Mouse (Mus musculus): ENCODE measurements around the gene Stk39. TPM values are rescaled to one million over a fixed set of nuclear protein-coding genes. Genes with fewer than 3 reads are reported as not detected.

The Stk39 gene
- polyA plus RNA-seq, 1 experiment from 2014 or later = 5.9 TPM

DNA sequence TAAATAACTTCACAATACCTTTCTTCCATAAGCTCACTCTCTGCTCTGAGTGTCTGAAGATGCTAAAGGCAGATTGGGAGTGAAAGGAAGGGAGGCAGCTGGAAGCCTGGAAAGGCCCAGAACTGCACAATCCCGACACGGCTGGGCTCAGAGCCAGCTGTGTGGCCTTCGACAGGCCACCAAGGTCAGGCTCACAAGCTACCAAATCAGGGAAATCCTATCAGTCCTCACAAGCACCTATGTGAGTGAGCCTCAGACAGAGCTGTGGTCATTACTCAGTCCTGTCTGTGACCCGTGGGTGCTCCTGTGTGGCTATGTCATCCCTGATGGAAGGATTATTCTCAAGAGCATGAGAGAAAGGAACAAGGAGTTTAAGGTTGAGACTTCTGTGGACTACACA lies 19.7 kb downstream of the Stk39 start:
- Histone ChIP-seq H3K9ac (no peak overlapping the region), H3K4me1 (no peaks in the 10 kb centered on the region), H3K4me3 (no peak overlapping the region), H3K4me2 (no peak overlapping the region), H3K36me3 (no peaks in the 10 kb centered on the region), H3K27ac (no peak overlapping the region), H3K27me3 (replicated peaks) (no peaks in the 10 kb centered on the region), H3K9me3 (replicated peaks) (no peaks in the 10 kb centered on the region)
- ATAC-seq = no peak
- 54% methylated on average over 4 of the region's 4 CpGs for WGBS (ENCODE audit: insufficient replicate concordance)

DNA sequence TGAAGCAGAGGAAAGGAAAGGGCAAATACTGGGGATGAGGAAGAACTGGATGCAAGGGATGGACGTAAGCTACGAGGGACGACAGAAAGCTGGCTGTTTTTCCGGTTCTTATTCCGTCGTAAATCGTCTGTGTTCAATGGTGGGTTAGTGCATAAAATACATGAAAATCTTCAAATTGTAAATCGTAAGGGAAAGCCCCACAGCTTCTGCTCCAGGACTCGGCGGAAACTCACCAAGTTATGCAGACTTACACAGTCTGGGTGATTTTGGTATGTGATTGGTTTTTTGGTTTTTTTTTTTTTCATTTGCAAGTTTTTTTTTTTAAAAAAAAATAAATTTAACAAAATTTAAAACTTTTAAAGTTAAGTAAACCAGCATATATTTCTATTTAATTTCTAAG lies 24.0 kb downstream of the Stk39 start:
- H3K9ac ChIP-seq = no peak overlapping the region
- H3K27me3 ChIP-seq (replicated peaks) = no peaks in the 10 kb centered on the region
- H3K27ac ChIP-seq = no peak overlapping the region
- no peak for ATAC-seq
- no peak overlapping the region for H3K4me3 ChIP-seq
- no peaks in the 10 kb centered on the region for H3K9me3 ChIP-seq (replicated peaks)
- H3K4me2 ChIP-seq = no peak overlapping the region
- H3K36me3 ChIP-seq = no peaks in the 10 kb centered on the region
- H3K4me1 ChIP-seq = no peaks in the 10 kb centered on the region
- WGBS (ENCODE audit: insufficient replicate concordance) = 82% methylated on average over 10 of the region's 10 CpGs

DNA sequence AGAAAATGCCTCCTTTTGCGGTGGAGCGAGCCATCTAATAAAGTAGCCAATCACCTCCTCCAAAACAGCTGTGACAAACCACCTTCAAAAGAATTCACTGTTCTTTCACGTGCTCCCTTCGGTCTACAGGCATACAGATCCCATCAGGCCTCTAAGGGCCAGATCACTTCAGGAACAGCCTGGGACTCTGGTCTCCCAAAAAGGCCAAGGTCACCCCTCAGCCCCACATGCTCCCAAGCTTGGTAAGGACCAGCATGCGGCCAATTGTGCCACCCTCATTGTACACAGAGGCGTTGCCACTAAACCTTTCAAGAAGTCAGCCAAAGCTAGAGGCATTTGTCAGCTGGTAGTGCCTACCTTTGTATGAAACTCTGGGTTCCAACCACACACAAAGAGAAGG lies 28.9 kb downstream of the Stk39 start:
- no peak overlapping the region for H3K4me3 ChIP-seq
- H3K27me3 ChIP-seq (replicated peaks) = no peaks in the 10 kb centered on the region
- WGBS (ENCODE audit: insufficient replicate concordance) = 66% methylated on average over 6 of the region's 6 CpGs
- H3K9ac ChIP-seq = no peak overlapping the region
- H3K9me3 ChIP-seq (replicated peaks) = no peaks in the 10 kb centered on the region
- H3K4me2 ChIP-seq = no peak overlapping the region
- H3K36me3 ChIP-seq = no peaks in the 10 kb centered on the region
- H3K4me1 ChIP-seq = peaks cover 7% of the 10 kb centered on the region; the same call in 1 of the 2 replicates
- H3K27ac ChIP-seq = no peak overlapping the region
- ATAC-seq = no peak

DNA sequence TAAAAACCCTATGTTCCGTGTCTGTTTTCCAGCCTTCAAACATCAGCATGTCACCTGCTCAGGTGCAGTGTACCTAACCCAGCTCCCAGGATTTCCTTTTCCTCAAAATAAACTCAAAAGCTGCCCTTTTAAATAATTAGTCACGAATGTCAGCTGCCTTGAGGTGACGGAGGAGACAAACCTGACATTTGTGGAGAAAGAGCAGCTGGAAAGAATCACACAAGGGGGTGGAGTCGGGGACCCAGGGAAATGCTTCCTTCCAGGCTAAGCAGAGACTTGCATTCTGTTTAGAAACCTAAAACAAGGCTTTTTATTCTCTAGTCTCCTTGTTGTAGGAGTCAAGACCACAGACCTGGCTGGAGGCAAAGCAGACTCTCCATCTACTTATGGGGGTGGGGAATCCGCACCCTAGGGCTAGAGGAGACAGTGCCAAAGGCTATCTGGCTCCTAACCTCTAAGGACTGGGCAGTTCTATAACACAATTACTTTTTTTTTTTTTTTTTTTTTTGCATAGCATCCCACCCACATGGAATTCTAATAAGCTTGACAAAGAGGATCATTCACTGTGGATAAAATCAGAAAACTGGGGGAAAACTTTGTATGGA lies 29.9 kb downstream of the Stk39 start:
- no peak for ATAC-seq

DNA sequence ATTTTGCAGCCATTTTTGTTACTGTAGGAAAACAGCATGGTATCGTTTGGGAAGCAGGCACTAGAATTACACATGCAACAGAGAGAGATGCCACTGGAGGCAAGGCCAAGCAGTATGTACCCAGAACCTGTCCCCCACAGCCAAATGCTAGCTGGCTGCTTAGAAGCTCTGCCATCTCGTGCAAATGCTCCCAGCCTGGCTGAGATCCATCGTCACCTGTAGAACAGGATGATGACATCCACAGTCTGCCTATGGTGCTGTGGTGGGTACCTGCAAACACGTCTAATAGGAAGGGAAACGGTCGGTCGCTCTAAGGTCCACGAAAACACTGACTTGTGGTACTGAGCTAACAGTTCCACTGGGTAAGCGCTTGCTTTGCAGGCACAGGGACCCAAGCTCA lies 32.5 kb downstream of the Stk39 start:
- peaks cover 26% of the 10 kb centered on the region for H3K4me1 ChIP-seq
- H3K27me3 ChIP-seq (replicated peaks) = peaks cover 16% of the 10 kb centered on the region

More for the DNA sequence above, 29.9 kb downstream of the Stk39 start:
- WGBS (ENCODE audit: insufficient replicate concordance) = 60% methylated on average over 5 of the region's 5 CpGs
- Histone ChIP-seq H3K27ac (no peak overlapping the region), H3K9ac (no peak overlapping the region), H3K36me3 (no peaks in the 10 kb centered on the region), H3K4me3 (no peak overlapping the region), H3K4me2 (no peak overlapping the region), H3K9me3 (replicated peaks) (no peaks in the 10 kb centered on the region), H3K4me1 (peaks cover 16% of the 10 kb centered on the region), H3K27me3 (replicated peaks) (no peaks in the 10 kb centered on the region)

DNA sequence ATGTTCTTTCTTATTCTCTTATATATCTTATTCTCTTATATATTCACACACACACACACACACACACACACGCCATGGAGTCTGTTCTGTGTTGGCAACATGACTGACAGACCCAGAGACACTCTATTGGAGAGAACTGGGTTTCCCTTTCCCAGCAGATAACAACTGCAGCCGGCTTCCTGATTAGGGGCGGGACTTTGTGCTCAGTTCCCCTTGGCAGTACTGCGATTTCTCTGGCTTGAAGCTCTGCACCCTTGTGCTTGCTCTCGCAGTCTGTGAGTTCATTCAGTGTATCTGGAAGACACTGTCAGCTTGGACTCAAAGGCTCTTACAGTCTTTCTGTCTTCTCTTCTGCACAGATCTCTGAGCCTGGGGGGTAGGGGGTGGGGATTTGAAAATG lies 34.1 kb downstream of the Stk39 start:
- ATAC-seq = 0 out of 2 replicates have a peak, but pooled peaks have one; percentile 21
- Histone ChIP-seq H3K4me1 (peaks cover 28% of the 10 kb centered on the region), H3K36me3 (no peaks in the 10 kb centered on the region), H3K9me3 (replicated peaks) (no peaks in the 10 kb centered on the region), H3K27ac (no peak overlapping the region), H3K9ac (no peak overlapping the region), H3K27me3 (replicated peaks) (peaks cover 21% of the 10 kb centered on the region), H3K4me3 (no peak overlapping the region), H3K4me2 (no peak overlapping the region)
- 15% methylated on average over 5 of the region's 5 CpGs for WGBS (ENCODE audit: insufficient replicate concordance)

More for the DNA sequence above, 32.5 kb downstream of the Stk39 start:
- Histone ChIP-seq H3K27ac (no peak overlapping the region), H3K9me3 (replicated peaks) (no peaks in the 10 kb centered on the region), H3K4me2 (no peak overlapping the region), H3K9ac (no peak overlapping the region), H3K36me3 (no peaks in the 10 kb centered on the region), H3K4me3 (no peak overlapping the region)
- no peak for ATAC-seq
- WGBS (ENCODE audit: insufficient replicate concordance) = 76% methylated on average over 9 of the region's 9 CpGs

DNA sequence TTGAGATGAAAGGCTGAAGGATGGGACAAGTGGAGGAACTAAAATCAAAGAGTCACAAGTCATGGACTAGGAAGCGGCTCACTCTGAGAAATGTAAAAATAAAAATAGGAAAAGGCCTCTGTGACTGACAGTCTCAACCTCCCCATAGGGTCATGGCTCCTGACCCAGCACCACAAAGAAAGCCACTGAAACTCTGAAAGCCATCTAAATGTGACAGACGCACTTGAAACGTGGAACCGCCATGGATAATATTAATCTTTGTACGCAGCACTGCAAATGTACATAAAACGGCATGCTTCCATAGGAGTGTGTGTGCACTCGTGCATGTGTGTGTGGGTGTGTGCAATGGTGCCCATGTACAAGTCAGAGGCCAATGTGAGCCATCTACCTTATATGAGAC lies 34.9 kb downstream of the Stk39 start:
- H3K4me1 ChIP-seq = peaks cover 30% of the 10 kb centered on the region
- H3K27ac ChIP-seq = no peak overlapping the region
- no peaks in the 10 kb centered on the region for H3K9me3 ChIP-seq (replicated peaks)
- no peak overlapping the region for H3K4me3 ChIP-seq
- H3K27me3 ChIP-seq (replicated peaks) = peaks cover 21% of the 10 kb centered on the region
- no peak overlapping the region for H3K4me2 ChIP-seq
- H3K36me3 ChIP-seq = no peaks in the 10 kb centered on the region
- 79% methylated on average over 7 of the region's 7 CpGs for WGBS (ENCODE audit: insufficient replicate concordance)
- no peak overlapping the region for H3K9ac ChIP-seq
- no peak for ATAC-seq

DNA sequence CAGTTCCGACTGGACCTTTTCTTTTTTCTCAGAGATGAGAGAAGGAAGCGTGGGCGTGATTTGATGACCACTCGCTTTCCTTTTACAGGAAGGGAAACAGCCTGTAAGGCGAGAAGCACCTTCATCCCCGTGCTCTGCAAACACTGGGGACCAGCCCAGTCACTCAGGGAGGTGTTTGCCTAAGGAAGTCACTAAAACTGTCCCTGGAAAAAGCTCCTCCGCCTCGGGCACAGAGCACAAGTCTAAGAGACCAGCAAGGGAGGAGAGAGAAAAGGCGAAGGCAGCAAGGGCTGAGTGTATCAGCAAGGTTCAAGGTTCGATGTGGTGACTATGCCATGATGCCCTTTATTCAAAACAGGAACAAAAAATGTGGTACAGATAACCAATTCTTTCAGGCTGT lies 35.8 kb downstream of the Stk39 start:
- H3K4me1 ChIP-seq = peaks cover 30% of the 10 kb centered on the region

DNA sequence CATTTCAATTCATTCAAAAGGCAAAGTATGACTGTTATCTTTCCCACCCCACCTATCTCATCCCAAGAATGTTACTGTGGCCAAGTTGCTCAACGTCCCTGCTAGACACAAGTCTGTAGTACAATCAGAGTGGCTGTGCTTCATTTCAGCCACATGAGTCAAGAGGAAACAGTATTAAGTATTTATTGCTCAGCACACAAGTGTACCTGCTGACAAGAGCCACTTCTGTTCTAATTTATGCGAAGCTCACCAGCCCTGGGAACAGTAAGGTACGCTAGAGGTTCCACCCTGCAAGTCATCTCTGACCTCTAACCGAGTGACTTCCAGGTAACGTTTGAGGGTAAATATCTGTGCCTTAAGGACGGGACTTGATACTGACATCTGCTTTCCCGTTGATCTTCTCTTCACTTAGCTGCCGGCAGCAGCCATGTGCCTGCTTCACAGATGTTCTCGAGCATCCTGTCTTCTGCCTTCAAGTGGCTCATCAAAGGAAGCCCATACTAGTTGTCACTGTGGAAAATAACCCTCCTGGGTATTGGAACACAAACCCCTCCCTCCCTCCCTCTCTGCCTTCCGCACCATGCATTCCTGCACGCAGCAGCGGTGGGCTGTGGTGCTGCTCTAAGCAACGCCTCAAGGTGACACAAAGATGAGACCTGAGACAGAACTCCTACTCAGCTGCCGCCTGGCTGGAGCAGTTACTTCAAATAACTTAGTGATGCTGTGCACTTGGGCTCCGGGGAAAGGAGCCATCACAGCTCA lies 36.4 kb downstream of the Stk39 start:
- 35% methylated on average over 15 of the region's 15 CpGs for WGBS (ENCODE audit: insufficient replicate concordance)
- Histone ChIP-seq H3K4me3 (no peak overlapping the region), H3K36me3 (no peaks in the 10 kb centered on the region), H3K9ac (no peak overlapping the region), H3K4me1 (peaks cover 30% of the 10 kb centered on the region), H3K27ac (no peak overlapping the region), H3K27me3 (replicated peaks) (peaks cover 21% of the 10 kb centered on the region), H3K9me3 (replicated peaks) (no peaks in the 10 kb centered on the region), H3K4me2 (peak overlapping the region; percentile 21; the same call in 1 of the 2 replicates)
- no peak for ATAC-seq

More for the DNA sequence above, 35.8 kb downstream of the Stk39 start:
- Histone ChIP-seq H3K9ac (no peak overlapping the region), H3K4me3 (no peak overlapping the region), H3K36me3 (no peaks in the 10 kb centered on the region), H3K27me3 (replicated peaks) (peaks cover 21% of the 10 kb centered on the region), H3K4me2 (0 out of 2 replicates have a peak overlapping the region, but pooled peaks have one; percentile 21), H3K9me3 (replicated peaks) (no peaks in the 10 kb centered on the region), H3K27ac (no peak overlapping the region)
- 28% methylated on average over 10 of the region's 10 CpGs for WGBS (ENCODE audit: insufficient replicate concordance)
- no peak for ATAC-seq

DNA sequence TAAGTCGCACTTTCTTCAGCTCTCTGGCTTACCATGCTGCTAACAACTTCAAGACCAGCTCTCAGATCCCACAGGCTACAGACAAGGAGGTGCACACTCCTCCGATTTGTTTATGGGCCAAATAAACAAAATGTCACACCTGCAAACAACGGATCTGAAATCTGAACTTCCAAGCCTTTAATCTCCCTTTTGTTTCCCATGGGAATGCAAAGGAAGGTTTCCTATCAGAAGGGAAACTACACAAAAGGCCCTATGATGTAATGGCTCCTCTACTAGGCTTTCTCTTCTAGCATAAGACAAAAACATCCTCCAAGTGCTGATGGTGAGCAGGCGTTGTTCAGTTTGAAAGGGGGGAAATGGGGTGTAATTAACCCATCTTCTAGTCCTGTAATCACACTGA lies 37.1 kb downstream of the Stk39 start:
- Histone ChIP-seq H3K4me2 (no peak overlapping the region), H3K36me3 (no peaks in the 10 kb centered on the region), H3K4me1 (peaks cover 35% of the 10 kb centered on the region), H3K27me3 (replicated peaks) (peaks cover 21% of the 10 kb centered on the region), H3K4me3 (no peak overlapping the region), H3K9ac (no peak overlapping the region), H3K27ac (no peak overlapping the region), H3K9me3 (replicated peaks) (no peaks in the 10 kb centered on the region)
- WGBS (ENCODE audit: insufficient replicate concordance) = 51% methylated on average over 4 of the region's 4 CpGs
- no peak for ATAC-seq

DNA sequence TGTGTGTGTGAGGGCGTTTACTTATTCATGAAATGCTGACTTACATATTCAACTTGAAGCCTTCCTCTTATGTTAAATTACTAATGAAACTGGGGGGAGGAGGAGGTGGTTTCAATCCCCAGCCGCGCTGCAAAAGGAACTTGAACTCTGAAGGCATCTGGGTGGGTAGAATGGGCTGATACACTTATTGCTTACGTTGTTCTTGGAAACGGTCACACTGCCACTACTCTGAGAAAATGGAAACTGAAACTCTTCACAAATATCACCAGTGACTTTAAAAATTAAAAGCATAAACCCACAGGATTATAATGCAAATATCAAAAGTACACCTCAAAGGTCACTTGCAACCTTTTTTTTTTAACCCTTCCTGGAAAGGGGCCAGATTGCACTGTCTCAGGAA lies 37.5 kb downstream of the Stk39 start:
- 54% methylated on average over 5 of the region's 5 CpGs for WGBS (ENCODE audit: insufficient replicate concordance)
- Histone ChIP-seq H3K4me1 (peaks cover 30% of the 10 kb centered on the region), H3K9me3 (replicated peaks) (no peaks in the 10 kb centered on the region), H3K27ac (no peak overlapping the region), H3K9ac (no peak overlapping the region), H3K4me3 (no peak overlapping the region), H3K27me3 (replicated peaks) (peaks cover 21% of the 10 kb centered on the region), H3K36me3 (no peaks in the 10 kb centered on the region), H3K4me2 (no peak overlapping the region)
- no peak for ATAC-seq

DNA sequence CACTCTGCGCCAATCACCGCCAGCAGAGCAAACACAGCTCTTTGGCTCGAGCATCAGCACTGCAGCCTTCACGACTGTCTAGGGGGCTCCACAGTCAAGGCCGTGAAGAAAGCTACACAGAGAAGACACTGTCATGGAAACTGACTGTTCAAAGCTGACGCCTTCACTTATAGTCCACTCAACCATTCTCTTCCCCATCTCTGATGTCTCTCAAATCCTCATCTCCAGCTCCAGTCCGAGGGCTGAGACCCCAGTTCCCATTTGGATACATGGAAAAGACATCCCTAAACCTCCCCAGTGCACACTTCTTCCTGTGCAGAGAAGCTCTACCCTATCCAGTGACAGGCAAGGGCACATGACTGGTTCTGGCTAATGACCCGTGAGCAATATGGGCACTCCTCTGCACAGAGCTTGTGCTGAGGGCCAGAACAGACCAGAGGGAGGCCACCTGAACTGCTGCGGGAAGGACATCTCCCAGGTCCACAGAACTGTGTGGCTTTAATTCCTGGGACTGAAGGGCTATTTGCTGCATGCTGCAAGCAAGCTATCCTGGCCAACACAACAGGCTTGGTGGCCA lies 38.2 kb downstream of the Stk39 start:
- ATAC-seq = no peak
- Histone ChIP-seq H3K4me3 (no peak overlapping the region), H3K27ac (no peak overlapping the region), H3K36me3 (no peaks in the 10 kb centered on the region), H3K4me2 (no peak overlapping the region), H3K9ac (no peak overlapping the region), H3K4me1 (peaks cover 30% of the 10 kb centered on the region), H3K9me3 (replicated peaks) (no peaks in the 10 kb centered on the region), H3K27me3 (replicated peaks) (peaks cover 21% of the 10 kb centered on the region)
- 77% methylated on average over 9 of the region's 9 CpGs for WGBS (ENCODE audit: insufficient replicate concordance)

Measured in liver, embryonic 12.5 days (tissue).